Mouse (Mus musculus): ENCODE results near the gene Nisch. TPM values are rescaled to one million over a fixed set of nuclear protein-coding genes. Genes with fewer than 3 reads are reported as not detected.

The Nisch gene
- total RNA-seq (2021) = 100 to 1,000 TPM; 145 to 148 TPM

GRCm38 (mm10) chr14:31216846-31217245, at the start of gene Nisch:
Gene Nisch (minus strand): TSS chr14:31216946.
- intact Hi-C loops (cut with DNase I) = no loop called here
- no peak for DNase-seq (ENCODE audit: low spot score)

DNA sequence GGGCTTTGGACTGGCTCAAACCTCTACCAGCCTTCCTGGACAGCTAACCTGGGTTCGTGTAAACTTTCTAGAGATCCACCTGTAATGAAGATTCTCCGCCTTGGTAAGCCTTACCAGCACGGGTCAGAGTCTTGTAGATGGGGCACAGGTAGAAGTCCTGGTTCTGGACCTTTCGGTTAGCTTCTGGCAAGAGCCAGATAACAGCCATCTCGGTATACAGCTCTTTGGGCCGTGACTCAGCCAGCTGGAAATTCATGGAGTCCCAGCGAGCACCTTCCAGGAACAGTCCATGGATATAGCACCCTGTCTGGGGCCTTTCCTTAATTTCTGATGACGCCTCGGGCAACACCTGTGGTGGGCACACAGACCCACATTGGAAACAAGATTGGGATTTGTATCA, 44.2 kb upstream of the Nisch start:
- DNase-seq (ENCODE audit: low spot score) = no peak
- intact Hi-C loops (cut with DNase I) = no loop called here

GRCm38 (mm10) chr14:31260374-31260773, 43.6 kb upstream of the Nisch start:
- intact Hi-C loops (cut with DNase I) = no loop called here
- DNase-seq (ENCODE audit: low spot score) = no peak

DNA sequence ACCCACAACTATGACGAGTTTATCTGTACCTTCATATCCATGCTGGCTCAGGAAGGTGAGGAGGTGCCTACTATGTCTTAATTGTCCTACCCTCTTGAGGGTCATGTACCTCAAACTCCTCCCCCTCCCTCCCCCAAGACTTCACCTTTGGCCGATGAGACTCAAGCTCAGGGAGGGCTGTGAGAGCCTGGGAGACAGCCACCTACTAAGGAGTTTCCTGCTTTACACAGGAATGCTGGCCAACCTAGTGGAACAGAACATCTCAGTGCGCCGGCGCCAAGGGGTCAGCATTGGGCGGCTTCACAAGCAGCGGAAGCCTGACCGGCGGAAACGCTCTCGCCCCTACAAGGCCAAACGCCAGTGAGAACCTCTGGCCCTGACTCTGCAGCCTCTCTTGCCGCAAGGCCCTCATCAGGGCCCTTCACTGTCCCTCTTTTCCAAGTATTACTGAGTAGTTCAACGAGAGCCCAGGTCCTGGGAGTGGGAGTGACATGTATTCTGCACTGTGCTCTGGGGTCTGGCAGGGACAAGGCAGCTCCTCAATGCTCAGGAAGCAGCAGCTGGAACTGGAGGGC, 41.8 kb upstream of the Nisch start:
- intact Hi-C loops (cut with DNase I) = no loop called here
- DNase-seq (ENCODE audit: low spot score) = no peak

DNA sequence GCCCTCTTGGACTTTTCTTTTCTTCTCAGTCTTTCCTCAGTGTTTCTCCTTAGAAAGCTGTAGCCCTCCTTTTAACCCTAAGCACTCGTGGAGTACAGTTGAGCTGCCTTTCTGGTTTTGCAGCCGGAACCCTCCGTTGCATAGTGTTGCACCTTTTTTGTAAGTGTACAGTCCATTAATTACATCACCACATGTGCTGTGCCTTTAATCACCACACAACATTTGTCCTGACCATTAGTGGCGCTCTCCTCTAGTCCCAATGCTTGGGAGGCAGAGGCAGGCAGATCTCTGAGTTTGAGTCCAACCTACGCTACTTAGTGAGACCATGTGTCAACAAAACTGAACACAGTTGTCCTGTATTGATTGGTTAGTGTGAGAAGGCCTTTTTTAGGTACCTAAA, 35.3 kb upstream of the Nisch start:
- DNase-seq (ENCODE audit: low spot score) = no peak

GRCm38 (mm10) chr14:31251626-31252025, 34.9 kb upstream of the Nisch start:
- DNase-seq (ENCODE audit: low spot score) = no peak
- intact Hi-C loops (cut with DNase I) = loop anchor here (5.0 kb wide), 1 partner anchor 86 kb away; the partner anchor contains the start of gene Capn7

More for the DNA sequence above, 35.3 kb upstream of the Nisch start:
- intact Hi-C loops (cut with DNase I) = loop anchor here (5.0 kb wide), 1 partner anchor 85 kb away; the partner anchor contains the start of gene Capn7

DNA sequence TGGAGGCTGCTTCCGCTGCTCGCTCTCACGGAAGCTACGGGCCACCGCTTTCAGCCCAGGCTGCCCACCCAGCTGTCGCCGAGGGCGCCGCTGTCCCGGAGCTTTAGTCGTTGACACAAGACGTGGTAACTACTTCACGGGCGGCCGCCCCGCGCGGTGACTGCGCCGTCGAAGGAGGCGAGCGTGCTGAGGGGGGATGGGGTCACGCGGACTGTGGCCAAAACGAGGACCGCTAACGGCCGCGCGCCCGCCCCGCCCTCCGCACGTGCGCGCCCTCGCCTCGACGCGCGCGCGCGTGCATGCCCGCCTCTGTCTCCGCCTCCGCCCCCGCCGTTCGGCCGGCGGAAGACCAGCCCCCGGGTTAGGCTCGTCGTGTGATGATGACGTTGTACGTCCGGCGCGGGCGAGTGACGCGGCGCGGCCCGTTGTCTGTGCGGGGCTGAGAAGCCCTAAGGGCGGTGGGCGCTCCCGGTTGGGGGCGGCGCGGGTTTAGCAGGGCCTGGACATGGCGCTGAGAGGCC, 34.4 kb upstream of the Nisch start, which contains the start of the genes Phf7 and Bap1:
Gene Phf7, minus strand, starts transcription at position 234 of the 521 bp plus-strand sequence.
Gene Bap1, plus strand, starts transcription at position 367 of the 521 bp plus-strand sequence.
- peak; percentile 88 for DNase-seq (ENCODE audit: low spot score)
- intact Hi-C loops (cut with DNase I) = loop anchor here (5.0 kb wide), 1 partner anchor 86 kb away; the partner anchor contains the start of gene Capn7

DNA sequence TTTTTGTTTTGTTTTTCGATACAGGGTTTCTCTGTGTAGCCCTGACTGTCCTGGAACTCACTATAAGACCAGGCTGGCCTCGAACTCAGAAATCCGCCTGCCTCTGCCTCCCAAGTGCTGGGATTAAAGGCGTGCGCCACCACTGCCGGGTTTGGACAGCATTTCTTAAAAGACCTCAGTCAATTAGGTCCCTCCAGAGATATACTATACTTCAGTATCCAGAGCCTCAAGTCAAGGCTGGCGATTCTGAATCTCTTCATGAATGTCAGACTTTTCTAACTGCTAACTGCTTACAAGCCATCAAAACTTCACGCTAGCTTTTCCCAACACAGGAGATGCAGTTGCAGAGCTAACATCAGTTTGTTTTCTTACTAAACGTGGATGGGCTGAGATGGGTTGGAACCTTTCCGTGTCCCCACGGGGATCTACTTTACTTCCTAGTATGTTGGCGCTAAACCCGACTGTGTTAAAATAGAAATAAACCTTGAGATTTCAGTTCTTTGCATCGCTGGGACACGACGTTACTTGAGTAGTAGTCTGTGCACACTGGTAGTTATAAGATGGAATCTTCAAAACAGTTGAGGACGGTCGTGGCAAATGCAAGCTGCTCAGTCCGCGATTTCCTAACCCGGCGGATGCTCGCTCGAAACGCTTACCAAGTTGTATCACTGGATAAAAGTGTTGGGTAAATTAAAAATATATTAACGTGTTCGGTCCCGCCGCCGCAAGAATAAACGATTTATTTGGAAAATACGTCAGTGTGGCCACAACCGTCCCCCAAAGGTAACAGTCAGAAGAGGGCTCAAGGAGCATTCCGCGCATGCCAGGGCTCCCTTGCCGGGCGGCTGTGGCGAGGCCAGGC, 33.7 kb upstream of the Nisch start:
- intact Hi-C loops (cut with DNase I) = loop anchor here (5.0 kb wide), 1 partner anchor 87 kb away; the partner anchor contains the start of gene Capn7

GRCm38 (mm10) chr14:31248396-31248795, 31.6 kb upstream of the Nisch start:
- intact Hi-C loops (cut with DNase I) = loop anchor here (5.0 kb wide), 1 partner anchor 116 kb away; the partner anchor contains the start of gene Nt5dc2
- DNase-seq (ENCODE audit: low spot score) = no peak

More for the DNA sequence above, 33.7 kb upstream of the Nisch start:
- DNase-seq (ENCODE audit: low spot score) = no peak

GRCm38 (mm10) chr14:31245946-31246345, 29.2 kb upstream of the Nisch start:
- intact Hi-C loops (cut with DNase I) = loop anchor here (5.0 kb wide), 1 partner anchor 114 kb away; the partner anchor contains the start of gene Nt5dc2
- no peak for DNase-seq (ENCODE audit: low spot score)

DNA sequence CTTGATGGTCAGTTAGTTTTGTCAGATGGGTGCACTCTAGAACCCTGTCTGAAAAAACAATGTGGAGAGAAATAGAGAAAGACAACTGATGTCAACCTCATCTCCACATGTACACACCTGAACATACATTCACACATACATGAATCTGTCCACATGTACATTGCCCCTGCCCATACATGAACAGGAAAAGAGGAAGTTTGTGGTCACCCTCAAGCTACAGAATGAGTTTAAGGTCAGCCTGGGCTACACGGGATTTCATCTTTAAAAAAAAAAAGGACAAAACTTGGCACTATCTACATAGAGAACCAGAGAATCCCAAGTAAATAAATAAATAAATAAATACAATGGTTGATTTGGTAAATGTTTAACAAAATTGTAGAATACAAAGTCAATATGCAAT, 28.0 kb upstream of the Nisch start:
- DNase-seq (ENCODE audit: low spot score) = no peak
- intact Hi-C loops (cut with DNase I) = loop anchor here (5.0 kb wide), 1 partner anchor 112 kb away; the partner anchor contains the start of gene Nt5dc2

GRCm38 (mm10) chr14:31240528-31240927, 23.8 kb upstream of the Nisch start:
- no peak for DNase-seq (ENCODE audit: low spot score)
- intact Hi-C loops (cut with DNase I) = no loop called here

GRCm38 (mm10) chr14:31237101-31237882, 20.5 kb upstream of the Nisch start:
- intact Hi-C loops (cut with DNase I) = no loop called here
- peak; percentile 71 for DNase-seq (ENCODE audit: low spot score)

- DNase-seq (ENCODE audit: low spot score) = peak; percentile 37
- intact Hi-C loops (cut with DNase I) = loop anchor here (1.0 kb wide), 1 partner anchor 19 kb away; no protein-coding TSS in a partner anchor
These were observed 17.3 kb upstream of the Nisch start for GRCm38 (mm10) chr14:31233996-31234591.

GRCm38 (mm10) chr14:31233070-31233995, 16.6 kb upstream of the Nisch start:
- peak; percentile 47 for DNase-seq (ENCODE audit: low spot score)
- intact Hi-C loops (cut with DNase I) = no loop called here

GRCm38 (mm10) chr14:31232404-31233069, 15.8 kb upstream of the Nisch start:
- intact Hi-C loops (cut with DNase I) = no loop called here
- no peak for DNase-seq (ENCODE audit: low spot score)

- intact Hi-C loops (cut with DNase I) = no loop called here
These were observed 13.7 kb upstream of the Nisch start for GRCm38 (mm10) chr14:31230442-31230841.

GRCm38 (mm10) chr14:31228234-31228633, 11.5 kb upstream of the Nisch start:
- intact Hi-C loops (cut with DNase I) = no loop called here
- no peak for DNase-seq (ENCODE audit: low spot score)

More at GRCm38 (mm10) chr14:31230442-31230841, 13.7 kb upstream of the Nisch start:
- no peak for DNase-seq (ENCODE audit: low spot score)

Data from heart, postnatal 25 days (tissue).